Mouse (Mus musculus): Measurements from ENCODE around the gene Sdk1. TPM values are rescaled to one million over a fixed set of nuclear protein-coding genes. Genes with fewer than 3 reads are reported as not detected.

The Sdk1 gene
- total RNA-seq, 1 experiment = 1.2 TPM

DNA sequence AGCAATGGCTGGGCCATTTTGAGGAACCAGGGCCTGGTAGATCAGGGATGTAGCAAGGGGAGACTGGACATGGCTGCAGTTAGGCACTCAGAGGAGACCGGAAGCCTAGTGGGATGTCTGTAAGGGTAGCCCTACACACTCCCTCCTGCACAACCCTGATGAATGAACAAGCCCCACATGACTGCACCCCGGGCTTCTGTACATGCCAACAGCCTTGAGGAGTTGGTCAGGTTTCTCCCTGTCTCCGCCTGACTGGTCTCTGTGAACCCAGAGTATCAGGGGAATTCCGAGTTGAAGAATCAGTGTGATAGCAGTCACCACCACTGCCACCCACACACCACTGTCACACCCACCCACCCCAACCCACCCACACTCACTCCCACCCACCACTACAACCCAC is 922.2 kb downstream of the Sdk1 start:
- H3K4me1 ChIP-seq (ENCODE audit: control insufficient read depth in 2 of 2, insufficient read depth in 2 of 2, low read length in 2 of 2, poor library complexity in 1 of 2) = no peaks in the 10 kb centered on the region
- H3K9me3 ChIP-seq (ENCODE audit: control insufficient read depth, insufficient read depth, low read depth, low read length) = no peaks in the 10 kb centered on the region
- no peak for TF ChIP-seq HCFC1 (IDR thresholded peaks at IDR 0.05; ENCODE audit: borderline replicate concordance, insufficient read depth, low read length)
- TF ChIP-seq MAFK (IDR thresholded peaks at IDR 0.05; ENCODE audit: insufficient read depth, low read depth, low read length) = no peak
- TF ChIP-seq ZNF384 (IDR thresholded peaks at IDR 0.05; ENCODE audit: low read depth, low read length) = no peak
- TF ChIP-seq ZC3H11A (IDR thresholded peaks at IDR 0.05; ENCODE audit: borderline replicate concordance, low read depth, low read length) = no peak
- no peak for TF ChIP-seq CHD2 (IDR thresholded peaks at IDR 0.05; ENCODE audit: low read depth, low read length)
- no peaks in the 10 kb centered on the region for H3K36me3 ChIP-seq (ENCODE audit: control insufficient read depth, insufficient read depth, low read length, poor library complexity, severe bottlenecking)
- no peak overlapping the region for H3K9ac ChIP-seq (ENCODE audit: insufficient read depth, low read depth, low read length, poor library complexity, severe bottlenecking)
- no peak for DNase-seq (ENCODE audit: low read depth, low spot score)
- no peak overlapping the region for H3K27ac ChIP-seq (ENCODE audit: insufficient read depth, low read depth, low read length, poor library complexity, severe bottlenecking)
- H3K4me3 ChIP-seq (ENCODE audit: insufficient read depth in 1 of 2, low read depth in 1 of 2, low read length in 2 of 2, poor library complexity in 1 of 2, severe bottlenecking in 1 of 2) = no peak overlapping the region
- in situ Hi-C loops (cut with MboI; ENCODE audit: low sequenced_read_pairs in 2 of 2, unreplicated experiment in 2 of 2) = no loop called here

- no peaks in the 10 kb centered on the region for H3K4me1 ChIP-seq (ENCODE audit: control insufficient read depth in 2 of 2, insufficient read depth in 2 of 2, low read length in 2 of 2, poor library complexity in 1 of 2)
- no peak for TF ChIP-seq CHD2 (IDR thresholded peaks at IDR 0.05; ENCODE audit: low read depth, low read length)
- no peak for TF ChIP-seq MAFK (IDR thresholded peaks at IDR 0.05; ENCODE audit: insufficient read depth, low read depth, low read length)
- TF ChIP-seq ZC3H11A (IDR thresholded peaks at IDR 0.05; ENCODE audit: borderline replicate concordance, low read depth, low read length) = no peak
- no peak for TF ChIP-seq HCFC1 (IDR thresholded peaks at IDR 0.05; ENCODE audit: borderline replicate concordance, insufficient read depth, low read length)
- TF ChIP-seq ZNF384 (IDR thresholded peaks at IDR 0.05; ENCODE audit: low read depth, low read length) = no peak
- H3K4me3 ChIP-seq (ENCODE audit: insufficient read depth in 1 of 2, low read depth in 1 of 2, low read length in 2 of 2, poor library complexity in 1 of 2, severe bottlenecking in 1 of 2) = no peak overlapping the region
- DNase-seq (ENCODE audit: low read depth, low spot score) = no peak
- in situ Hi-C loops (cut with MboI; ENCODE audit: low sequenced_read_pairs in 2 of 2, unreplicated experiment in 2 of 2) = no loop called here
- no peaks in the 10 kb centered on the region for H3K36me3 ChIP-seq (ENCODE audit: control insufficient read depth, insufficient read depth, low read length, poor library complexity, severe bottlenecking)
- no peaks in the 10 kb centered on the region for H3K9me3 ChIP-seq (ENCODE audit: control insufficient read depth, insufficient read depth, low read depth, low read length)
- no peak overlapping the region for H3K9ac ChIP-seq (ENCODE audit: insufficient read depth, low read depth, low read length, poor library complexity, severe bottlenecking)
- no peak overlapping the region for H3K27ac ChIP-seq (ENCODE audit: insufficient read depth, low read depth, low read length, poor library complexity, severe bottlenecking)
Measured at GRCm38 (mm10) chr5:142173636-142174035, 932.3 kb downstream of the Sdk1 start.

DNA sequence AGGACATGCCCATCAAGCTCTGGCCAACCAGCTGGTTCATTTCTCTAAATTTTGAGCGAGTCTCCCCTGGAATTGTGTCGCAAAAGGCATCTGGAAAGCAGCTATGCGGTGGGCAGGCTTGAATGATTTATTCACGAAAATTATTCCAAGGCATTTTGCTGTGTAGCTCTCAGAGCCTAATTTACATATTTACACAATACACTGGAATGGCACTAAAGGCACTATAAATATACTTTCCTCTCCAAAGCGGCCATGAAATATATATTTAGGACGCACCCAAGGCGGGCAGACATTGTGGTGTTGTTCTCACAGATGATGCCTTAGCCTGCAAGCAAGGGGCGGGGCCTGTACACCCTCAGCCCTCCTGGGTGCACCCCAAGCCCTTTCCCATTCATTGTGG is 936.9 kb downstream of the Sdk1 start:
- TF ChIP-seq CHD2 (IDR thresholded peaks at IDR 0.05; ENCODE audit: low read depth, low read length) (no peak), ZNF384 (IDR thresholded peaks at IDR 0.05; ENCODE audit: low read depth, low read length) (no peak), MAFK (IDR thresholded peaks at IDR 0.05; ENCODE audit: insufficient read depth, low read depth, low read length) (no peak), HCFC1 (IDR thresholded peaks at IDR 0.05; ENCODE audit: borderline replicate concordance, insufficient read depth, low read length) (no peak), ZC3H11A (IDR thresholded peaks at IDR 0.05; ENCODE audit: borderline replicate concordance, low read depth, low read length) (no peak)
- H3K4me1 ChIP-seq (ENCODE audit: control insufficient read depth in 2 of 2, insufficient read depth in 2 of 2, low read length in 2 of 2, poor library complexity in 1 of 2) = no peaks in the 10 kb centered on the region
- DNase-seq (ENCODE audit: low read depth, low spot score) = no peak
- no peak overlapping the region for H3K27ac ChIP-seq (ENCODE audit: insufficient read depth, low read depth, low read length, poor library complexity, severe bottlenecking)
- in situ Hi-C loops (cut with MboI; ENCODE audit: low sequenced_read_pairs in 2 of 2, unreplicated experiment in 2 of 2) = no loop called here
- no peaks in the 10 kb centered on the region for H3K36me3 ChIP-seq (ENCODE audit: control insufficient read depth, insufficient read depth, low read length, poor library complexity, severe bottlenecking)
- H3K9ac ChIP-seq (ENCODE audit: insufficient read depth, low read depth, low read length, poor library complexity, severe bottlenecking) = no peak overlapping the region
- H3K9me3 ChIP-seq (ENCODE audit: control insufficient read depth, insufficient read depth, low read depth, low read length) = no peaks in the 10 kb centered on the region
- H3K4me3 ChIP-seq (ENCODE audit: insufficient read depth in 1 of 2, low read depth in 1 of 2, low read length in 2 of 2, poor library complexity in 1 of 2, severe bottlenecking in 1 of 2) = no peak overlapping the region

- no peak for TF ChIP-seq ZNF384 (IDR thresholded peaks at IDR 0.05; ENCODE audit: low read depth, low read length)
- TF ChIP-seq HCFC1 (IDR thresholded peaks at IDR 0.05; ENCODE audit: borderline replicate concordance, insufficient read depth, low read length) = no peak
- TF ChIP-seq ZC3H11A (IDR thresholded peaks at IDR 0.05; ENCODE audit: borderline replicate concordance, low read depth, low read length) = no peak
- no peak for TF ChIP-seq MAFK (IDR thresholded peaks at IDR 0.05; ENCODE audit: insufficient read depth, low read depth, low read length)
- no peak for TF ChIP-seq CHD2 (IDR thresholded peaks at IDR 0.05; ENCODE audit: low read depth, low read length)
- H3K9ac ChIP-seq (ENCODE audit: insufficient read depth, low read depth, low read length, poor library complexity, severe bottlenecking) = no peak overlapping the region
- H3K9me3 ChIP-seq (ENCODE audit: control insufficient read depth, insufficient read depth, low read depth, low read length) = no peaks in the 10 kb centered on the region
- no peak overlapping the region; a peak in 2 of 4 replicates for H3K4me3 ChIP-seq (ENCODE audit: insufficient read depth in 1 of 2, low read depth in 1 of 2, low read length in 2 of 2, poor library complexity in 1 of 2, severe bottlenecking in 1 of 2)
- DNase-seq (ENCODE audit: low read depth, low spot score) = no peak
- no peaks in the 10 kb centered on the region for H3K4me1 ChIP-seq (ENCODE audit: control insufficient read depth in 2 of 2, insufficient read depth in 2 of 2, low read length in 2 of 2, poor library complexity in 1 of 2)
- in situ Hi-C loops (cut with MboI; ENCODE audit: low sequenced_read_pairs in 2 of 2, unreplicated experiment in 2 of 2) = no loop called here
- H3K36me3 ChIP-seq (ENCODE audit: control insufficient read depth, insufficient read depth, low read length, poor library complexity, severe bottlenecking) = no peaks in the 10 kb centered on the region
- H3K27ac ChIP-seq (ENCODE audit: insufficient read depth, low read depth, low read length, poor library complexity, severe bottlenecking) = no peak overlapping the region
Measured at GRCm38 (mm10) chr5:142179304-142179703, 938.0 kb downstream of the Sdk1 start.

DNA sequence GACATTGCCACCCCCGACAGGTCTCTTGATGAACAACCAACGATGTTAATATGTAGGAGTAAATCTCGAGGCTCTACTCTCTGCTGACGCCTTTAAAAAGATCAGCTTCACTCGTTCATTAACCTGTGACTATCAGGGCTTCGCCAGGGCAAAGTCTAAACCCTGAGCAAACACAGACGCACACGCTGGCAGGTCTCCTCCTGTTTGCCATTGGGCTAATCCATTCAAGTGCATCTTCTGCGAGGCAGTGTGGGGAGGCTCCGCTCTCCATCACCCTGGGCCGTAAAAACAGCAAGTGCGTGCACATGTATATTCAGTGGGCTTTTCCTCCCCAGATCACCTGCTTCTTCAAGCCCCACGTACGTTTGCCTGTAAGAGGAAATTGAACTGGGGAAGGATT is 940.6 kb downstream of the Sdk1 start:
- TF ChIP-seq ZC3H11A (IDR thresholded peaks at IDR 0.05; ENCODE audit: borderline replicate concordance, low read depth, low read length) (no peak), ZNF384 (IDR thresholded peaks at IDR 0.05; ENCODE audit: low read depth, low read length) (no peak), HCFC1 (IDR thresholded peaks at IDR 0.05; ENCODE audit: borderline replicate concordance, insufficient read depth, low read length) (no peak), CHD2 (IDR thresholded peaks at IDR 0.05; ENCODE audit: low read depth, low read length) (no peak), MAFK (IDR thresholded peaks at IDR 0.05; ENCODE audit: insufficient read depth, low read depth, low read length) (no peak)
- no peak overlapping the region for H3K9ac ChIP-seq (ENCODE audit: insufficient read depth, low read depth, low read length, poor library complexity, severe bottlenecking)
- H3K27ac ChIP-seq (ENCODE audit: insufficient read depth, low read depth, low read length, poor library complexity, severe bottlenecking) = no peak overlapping the region
- H3K36me3 ChIP-seq (ENCODE audit: control insufficient read depth, insufficient read depth, low read length, poor library complexity, severe bottlenecking) = no peaks in the 10 kb centered on the region
- DNase-seq (ENCODE audit: low read depth, low spot score) = no peak
- in situ Hi-C loops (cut with MboI; ENCODE audit: low sequenced_read_pairs in 2 of 2, unreplicated experiment in 2 of 2) = no loop called here
- H3K9me3 ChIP-seq (ENCODE audit: control insufficient read depth, insufficient read depth, low read depth, low read length) = no peaks in the 10 kb centered on the region
- H3K4me3 ChIP-seq (ENCODE audit: insufficient read depth in 1 of 2, low read depth in 1 of 2, low read length in 2 of 2, poor library complexity in 1 of 2, severe bottlenecking in 1 of 2) = no peak overlapping the region
- H3K4me1 ChIP-seq (ENCODE audit: control insufficient read depth in 2 of 2, insufficient read depth in 2 of 2, low read length in 2 of 2, poor library complexity in 1 of 2) = no peaks in the 10 kb centered on the region
